Mouse (Mus musculus) embryonic fibroblast, embryonic 13.5 days (primary cell): Measurements from ENCODE around the gene Wwox.

Experiments used
- CTCF ChIP-seq: IDR thresholded peaks from 2 replicates; pipeline ENCODE4 v1.5.1; 2011; ENCODE audit warnings: mild to moderate bottlenecking, control low read depth, low read length, moderate library complexity, borderline replicate concordance; ENCODE audit not compliant: insufficient read depth
- POLR2A ChIP-seq: IDR thresholded peaks from 2 replicates; pipeline ENCODE4 v1.6.1; 2011; ENCODE audit warnings: low read depth, mild to moderate bottlenecking, control low read depth, low read length, moderate library complexity

DNA sequence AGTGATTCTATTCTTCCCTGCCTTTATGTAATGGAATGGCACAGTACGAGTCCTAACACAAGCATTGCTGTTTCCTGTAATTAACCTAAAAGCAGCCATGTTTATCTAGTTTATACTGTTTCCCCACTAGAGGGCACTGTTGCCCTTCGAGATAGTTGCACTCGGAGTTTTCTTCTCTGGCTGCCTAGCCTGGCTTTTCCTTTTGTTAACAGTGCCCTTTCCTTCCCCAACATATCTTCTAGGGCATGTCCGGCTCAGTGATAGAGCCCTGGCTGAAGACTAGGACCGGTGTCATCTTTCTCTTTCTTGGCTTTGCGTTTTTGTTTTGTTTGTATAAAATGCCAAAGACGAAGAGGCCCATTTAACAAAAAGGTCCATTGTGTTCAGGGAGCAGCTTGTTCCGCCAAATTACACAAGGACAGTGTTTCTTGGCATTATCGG lies 13.3 kb downstream of the Wwox start:
- TF ChIP-seq CTCF, result no peak
- no peak for TF ChIP-seq POLR2A
